Mouse (Mus musculus) hindbrain, postnatal 0 days (tissue): ENCODE measurements at regions not wholly inside any gene's neighbourhood (a gene's known extent, or its start where the extent isn't known, plus 50 kb on each side); places are given as distances from the start of the nearest gene placed in this dataset.

Experiments
- ATAC-seq: fragments of 200-750 bp; cut with Nextera tagmentation; 2 replicates; pipeline ENCODE4 v1.8.0; 2017; ENCODE audit warnings: mild to moderate bottlenecking, moderate TSS enrichment, moderate library complexity
- DNase-seq: peaks from one replicate; pipeline ENCODE4 v3.0.0-alpha.2; 2015; ENCODE audit warnings: low spot score
- H3K27ac ChIP-seq: fragments of 300-500 bp; sonication (generic); 2 replicates; pipeline ENCODE4 v1.5.1; 2014; ENCODE audit warnings: mild to moderate bottlenecking
- H3K27me3 ChIP-seq: fragments of 300-500 bp; sonication (generic); 2 replicates; pipeline ENCODE4 v1.6.1; 2014; ENCODE audit warnings: low read length, mixed read lengths; ENCODE audit not compliant: insufficient read depth
- H3K36me3 ChIP-seq: fragments of 300-500 bp; sonication (generic); 2 replicates; pipeline ENCODE4 v1.6.1; 2014; ENCODE audit warnings: low read length, mixed read lengths; ENCODE audit not compliant: insufficient read depth
- H3K4me1 ChIP-seq: fragments of 300-500 bp; sonication (generic); 2 replicates; pipeline ENCODE4 v1.6.1; 2014; ENCODE audit warnings: antibody characterized with exemption, low read length, mixed read lengths; ENCODE audit not compliant: insufficient read depth
- H3K4me2 ChIP-seq: fragments of 300-500 bp; sonication (generic); 2 replicates; pipeline ENCODE4 v1.6.1; 2014; ENCODE audit warnings: low read depth, mild to moderate bottlenecking, low read length, moderate library complexity, mixed read lengths
- H3K4me3 ChIP-seq: fragments of 300-500 bp; sonication (generic); 2 replicates; pipeline ENCODE4 v1.5.1; 2014; ENCODE audit warnings: low read length
- H3K9ac ChIP-seq: fragments of 300-500 bp; sonication (generic); replicated peaks from 2 replicates; pipeline ENCODE4 v1.6.1; 2014; ENCODE audit warnings: mild to moderate bottlenecking, low read length, moderate library complexity, mixed read lengths
- H3K9me3 ChIP-seq: fragments of 300-500 bp; sonication (generic); 2 replicates; pipeline ENCODE4 v1.6.1; 2016; ENCODE audit warnings: low read length, mixed read lengths
- CTCF ChIP-seq: IDR thresholded peaks from 2 replicates; pipeline ENCODE4 v1.5.1; 2016; ENCODE audit warnings: antibody characterized with exemption, control low read depth, low read depth
- WGBS: fragments of 180-500 bp; shearing (Covaris S2); extraction: QIAGEN DNeasy Blood & Tissue Kit; methylation state at CpG from one replicate; pipeline ENCODE4 v1.1.7; 2014; 5-methylcytosine and 5-hydroxymethylcytosine counted together

- H3K27ac ChIP-seq, result no peak overlapping the region
- ATAC-seq (no peak), DNase-seq (no peak)
- WGBS, result 37% methylated on average over 7 of the region's 7 CpGs
- no peaks in the 10 kb centered on the region for H3K9me3 ChIP-seq
- H3K4me1 ChIP-seq, result 0 out of 2 replicates have a peak, but pooled peaks cover 10% of the 10 kb centered on the region
- H3K4me2 ChIP-seq, result 0 out of 2 replicates have a peak overlapping the region, but pooled peaks have one; percentile 64
- H3K27me3 ChIP-seq, result no peaks in the 10 kb centered on the region
- no peak overlapping the region for H3K4me3 ChIP-seq
- no peak for TF ChIP-seq CTCF
- H3K36me3 ChIP-seq, result no peaks in the 10 kb centered on the region
- H3K9ac ChIP-seq, result no peak overlapping the region
Measured at GRCm38 (mm10) chr3:119497880-119498279, 286.4 kb downstream of the Ptbp2 start.

GRCm38 (mm10) chr3:119494580-119494979, 289.7 kb downstream of the Ptbp2 start:
- Histone ChIP-seq H3K27ac (no peak overlapping the region), H3K36me3 (no peaks in the 10 kb centered on the region), H3K4me2 (no peak overlapping the region), H3K4me1 (0 out of 2 replicates have a peak, but pooled peaks cover 10% of the 10 kb centered on the region), H3K9ac (no peak overlapping the region), H3K4me3 (no peak overlapping the region), H3K9me3 (no peaks in the 10 kb centered on the region), H3K27me3 (no peaks in the 10 kb centered on the region)
- no peak for TF ChIP-seq CTCF
- ATAC-seq (no peak), DNase-seq (peak; percentile 31)
- WGBS, result 63% methylated on average over 5 of the region's 5 CpGs

- Histone ChIP-seq H3K9ac (no peak overlapping the region), H3K4me3 (no peak overlapping the region), H3K36me3 (no peaks in the 10 kb centered on the region), H3K4me1 (no peaks in the 10 kb centered on the region), H3K27ac (no peak overlapping the region), H3K27me3 (no peaks in the 10 kb centered on the region), H3K4me2 (no peak overlapping the region), H3K9me3 (no peaks in the 10 kb centered on the region)
- 38% methylated on average over 1 of the region's 1 CpGs for WGBS
- no peak for TF ChIP-seq CTCF
- no peak for DNase-seq
- no peak for ATAC-seq
Measured at GRCm38 (mm10) chr3:119492627-119493026, 291.6 kb downstream of the Ptbp2 start.

GRCm38 (mm10) chr3:119489336-119489735, 294.9 kb downstream of the Ptbp2 start:
- no peak overlapping the region for H3K9ac ChIP-seq
- peak; percentile 34 for DNase-seq
- TF ChIP-seq CTCF, result no peak
- no peaks in the 10 kb centered on the region for H3K4me1 ChIP-seq
- ATAC-seq, result 0 out of 2 replicates have a peak, but pooled peaks have one; percentile 43
- H3K4me2 ChIP-seq, result no peak overlapping the region
- no peak overlapping the region for H3K27ac ChIP-seq
- no peaks in the 10 kb centered on the region for H3K9me3 ChIP-seq
- H3K27me3 ChIP-seq, result no peaks in the 10 kb centered on the region
- H3K4me3 ChIP-seq, result no peak overlapping the region
- no peaks in the 10 kb centered on the region for H3K36me3 ChIP-seq
